Mouse (Mus musculus): Measurements from ENCODE around the gene Stam2. TPM values are rescaled to one million over a fixed set of nuclear protein-coding genes. Genes with fewer than 3 reads are reported as not detected.

Gene Stam2
- polyA plus RNA-seq, 2 experiments = 17.2 to 33.1 TPM

DNA sequence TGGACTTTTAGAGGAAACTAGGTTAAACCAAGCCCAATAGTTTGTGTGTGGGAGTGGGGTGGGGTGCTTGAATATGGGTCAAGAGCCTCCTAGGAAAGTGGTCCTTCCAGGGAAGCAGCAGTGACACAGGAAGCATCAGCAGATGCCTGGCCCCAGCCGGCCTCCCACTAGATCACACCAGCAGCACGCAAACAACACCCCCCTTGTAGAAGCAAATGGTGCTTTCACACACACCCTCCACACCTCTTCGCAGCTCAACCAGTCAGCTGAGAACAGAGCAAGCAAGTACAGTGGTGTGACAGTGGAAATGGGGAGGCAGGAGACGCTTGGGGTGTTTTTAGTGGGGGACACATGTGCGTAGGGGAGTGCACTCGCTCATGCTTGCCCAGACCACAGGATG is 98.4 kb downstream of the Stam2 start:
- H3K27me3 ChIP-seq (ENCODE audit: control insufficient read depth, insufficient read depth, low read length) = no peaks in the 10 kb centered on the region
- no peak for TF ChIP-seq POLR2A (IDR thresholded peaks at IDR 0.05; ENCODE audit: borderline replicate concordance, extremely low read depth, insufficient read depth, insufficient read length)
- WGBS = 58% methylated on average over 6 of the region's 6 CpGs
- no peak overlapping the region for H3K27ac ChIP-seq (replicated peaks; ENCODE audit: low read depth, low read length)
- no peak overlapping the region for H3K4me2 ChIP-seq (replicated peaks; ENCODE audit: low read depth, low read length, severe bottlenecking)
- ATAC-seq (ENCODE audit: low FRiP score, low read depth) (no peak), DNase-seq (ENCODE audit: low spot score) (no peak)
- no peaks in the 10 kb centered on the region for H3K9me3 ChIP-seq (ENCODE audit: control insufficient read depth, low read length)
- no peaks in the 10 kb centered on the region for H3K4me1 ChIP-seq (ENCODE audit: control insufficient read depth, insufficient read depth, low read length)
- H3K36me3 ChIP-seq (ENCODE audit: control insufficient read depth, insufficient read depth, low read length) = no peaks in the 10 kb centered on the region
- no peak overlapping the region for H3K9ac ChIP-seq (ENCODE audit: low read depth, low read length, severe bottlenecking)
- H3K4me3 ChIP-seq (replicated peaks; ENCODE audit: low read length) = no peak overlapping the region

Other genes with a start within 250 kb of the Stam2 start
- gene Cacnb4, start 65.5 kb downstream of the Stam2 start, polyA plus RNA-seq (2012; rRNA removed) = 0.91 and 3.1 TPM in 2 replicates
- gene Cacnb4, start 65.5 kb downstream of the Stam2 start, polyA plus RNA-seq (2014; fragmentation: Nextera tagmentation; extraction: Ambion mirVana) = 0.81 and 2.3 TPM in 2 replicates
- 26.4 and 27.2 TPM in 2 replicates for gene Fmnl2, start 115.6 kb upstream of the Stam2 start, polyA plus RNA-seq (2012; rRNA removed)
- gene Fmnl2, start 115.6 kb upstream of the Stam2 start, polyA plus RNA-seq (2014; fragmentation: Nextera tagmentation; extraction: Ambion mirVana) = 12.6 and 13.6 TPM in 2 replicates

Measured in limb, embryonic 14.5 days (tissue).